Mouse (Mus musculus) small intestine, adult 2 months (tissue): ENCODE measurements at regions not wholly inside any gene's neighbourhood (a gene's known extent, or its start where the extent isn't known, plus 50 kb on each side); places are given as distances from the start of the nearest gene placed in this dataset.

Source experiments
- H3K27ac ChIP-seq: fragments of 200-500 bp; 2 replicates; pipeline ENCODE4 v1.5.1; 2012; ENCODE audit warnings: low read depth, low read length, control low read depth, inconsistent platforms; ENCODE audit not compliant: insufficient read depth
- H3K27me3 ChIP-seq: fragments of 200-500 bp; 2 replicates; pipeline ENCODE4 v1.6.1; 2012; ENCODE audit warnings: mild to moderate bottlenecking, moderate library complexity, low read length, inconsistent platforms; ENCODE audit not compliant: control insufficient read depth, insufficient read depth
- H3K36me3 ChIP-seq: fragments of 200-500 bp; 2 replicates; pipeline ENCODE4 v1.6.1; 2012; ENCODE audit warnings: mild to moderate bottlenecking, low read length, control low read depth, inconsistent platforms; ENCODE audit not compliant: control insufficient read depth, insufficient read depth
- H3K4me1 ChIP-seq: fragments of 200-500 bp; 2 replicates; pipeline ENCODE4 v1.6.1; 2012; ENCODE audit warnings: low read length, inconsistent platforms, mixed read lengths; ENCODE audit not compliant: control insufficient read depth, insufficient read depth, insufficient read length
- H3K4me3 ChIP-seq: fragments of 200-500 bp; 2 replicates; pipeline ENCODE4 v1.5.1; 2012; ENCODE audit warnings: low read depth, mild to moderate bottlenecking, control low read depth, inconsistent platforms, low read length, moderate library complexity
- CTCF ChIP-seq: fragments of 200-500 bp; IDR thresholded peaks from 2 replicates; pipeline ENCODE4 v1.5.1; 2012; ENCODE audit warnings: low read depth, mild to moderate bottlenecking, control low read depth, inconsistent platforms, low read length, moderate library complexity, mixed read lengths; ENCODE audit not compliant: insufficient replicate concordance, insufficient read length; ENCODE audit errors: extremely low read depth
- POLR2A ChIP-seq: fragments of 200-500 bp; IDR thresholded peaks from 2 replicates; pipeline ENCODE4 v1.6.1; 2012; ENCODE audit warnings: low read depth, mild to moderate bottlenecking, control low read depth, inconsistent platforms, low read length, moderate library complexity
- WGBS: fragments of 180-500 bp; shearing (Covaris S2); methylation state at CpG from one replicate; pipeline ENCODE4 v1.1.7; 2018; 5-methylcytosine and 5-hydroxymethylcytosine counted together

GRCm38 (mm10) chr12:110112051-110112722 lies 166.7 kb upstream of the Dio3 start:
- Histone ChIP-seq H3K27ac (no peak overlapping the region), H3K4me1 (no peaks in the 10 kb centered on the region), H3K4me3 (no peak overlapping the region), H3K27me3 (no peaks in the 10 kb centered on the region), H3K36me3 (no peaks in the 10 kb centered on the region)
- 64% methylated on average over 11 of the region's 11 CpGs for WGBS
- TF ChIP-seq CTCF = no peak
- TF ChIP-seq POLR2A = no peak

GRCm38 (mm10) chr12:110112723-110113105 lies 166.2 kb upstream of the Dio3 start:
- Histone ChIP-seq H3K27ac (no peak overlapping the region), H3K4me1 (no peaks in the 10 kb centered on the region), H3K4me3 (no peak overlapping the region), H3K36me3 (no peaks in the 10 kb centered on the region), H3K27me3 (no peaks in the 10 kb centered on the region)
- WGBS = 75% methylated on average over 7 of the region's 7 CpGs
- no peak for TF ChIP-seq POLR2A
- no peak for TF ChIP-seq CTCF

- TF ChIP-seq POLR2A = no peak
- TF ChIP-seq CTCF = no peak
- Histone ChIP-seq H3K4me3 (no peak overlapping the region), H3K27me3 (no peaks in the 10 kb centered on the region), H3K27ac (no peak overlapping the region), H3K4me1 (0 out of 2 replicates have a peak, but pooled peaks cover 3% of the 10 kb centered on the region), H3K36me3 (no peaks in the 10 kb centered on the region)
- WGBS = 35% methylated on average over 7 of the region's 7 CpGs
These were observed 158.7 kb upstream of the Dio3 start for GRCm38 (mm10) chr12:110120141-110120540.

GRCm38 (mm10) chr12:110122976-110123375 lies 155.9 kb upstream of the Dio3 start:
- no peak overlapping the region for H3K27ac ChIP-seq
- 0 out of 2 replicates have a peak, but pooled peaks cover 3% of the 10 kb centered on the region for H3K4me1 ChIP-seq
- 47% methylated on average over 4 of the region's 4 CpGs for WGBS
- no peak overlapping the region for H3K4me3 ChIP-seq
- H3K27me3 ChIP-seq = no peaks in the 10 kb centered on the region
- no peaks in the 10 kb centered on the region for H3K36me3 ChIP-seq
- TF ChIP-seq CTCF (no peak), POLR2A (no peak)

GRCm38 (mm10) chr12:110126525-110126924 lies 152.3 kb upstream of the Dio3 start:
- 85% methylated on average over 7 of the region's 7 CpGs for WGBS
- Histone ChIP-seq H3K27ac (no peak overlapping the region), H3K4me1 (0 out of 2 replicates have a peak, but pooled peaks cover 3% of the 10 kb centered on the region), H3K4me3 (no peak overlapping the region), H3K36me3 (no peaks in the 10 kb centered on the region), H3K27me3 (no peaks in the 10 kb centered on the region)
- TF ChIP-seq POLR2A (no peak), CTCF (no peak)

GRCm38 (mm10) chr12:110145379-110145778 lies 133.5 kb upstream of the Dio3 start:
- TF ChIP-seq CTCF (no peak), POLR2A (no peak)
- Histone ChIP-seq H3K27ac (no peak overlapping the region), H3K36me3 (no peaks in the 10 kb centered on the region), H3K4me1 (no peaks in the 10 kb centered on the region), H3K27me3 (no peaks in the 10 kb centered on the region), H3K4me3 (no peak overlapping the region)
- 76% methylated on average over 5 of the region's 5 CpGs for WGBS

- no peaks in the 10 kb centered on the region for H3K27me3 ChIP-seq
- no peak overlapping the region for H3K4me3 ChIP-seq
- no peak overlapping the region for H3K27ac ChIP-seq
- TF ChIP-seq POLR2A = no peak
- TF ChIP-seq CTCF = no peak
- WGBS = 74% methylated on average over 8 of the region's 8 CpGs
- H3K4me1 ChIP-seq = no peaks in the 10 kb centered on the region
- H3K36me3 ChIP-seq = no peaks in the 10 kb centered on the region
These were observed 124.5 kb upstream of the Dio3 start for GRCm38 (mm10) chr12:110154225-110154962.
